Mouse (Mus musculus) layer of hippocampus, adult 9-10 months (tissue): ENCODE measurements around the gene Fbxl7.

Experiments used
- DNase-seq: peaks from one replicate; pipeline ENCODE4 v3.0.0; 2022; ENCODE audit warnings: low spot score

Gene Fbxl7

DNA sequence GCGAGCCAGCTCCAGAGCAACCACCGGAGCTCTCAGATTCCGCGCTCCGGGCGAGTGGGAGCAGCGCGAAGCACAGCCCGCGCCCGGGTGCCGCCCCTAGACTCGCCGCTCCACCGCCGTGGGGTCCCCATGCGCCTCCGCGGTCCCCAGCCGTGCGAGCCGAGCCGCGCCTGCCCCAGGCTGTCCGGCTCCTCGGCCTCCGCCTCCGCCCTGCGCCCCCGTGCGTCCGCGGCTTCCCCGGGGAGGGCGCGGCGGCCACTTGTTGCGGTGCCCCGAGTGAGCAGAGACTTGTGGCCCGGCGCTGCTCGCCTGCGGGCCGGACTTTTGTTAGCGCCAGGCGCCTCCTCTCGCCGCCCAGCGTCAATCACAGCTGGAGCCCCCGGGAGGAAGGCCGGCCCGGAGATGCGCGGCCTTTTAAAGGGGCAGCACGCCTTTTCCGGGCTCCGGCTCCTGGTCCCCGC, at the start of gene Fbxl7:
Gene Fbxl7 (minus strand): TSS at position 330 of the 461 bp plus-strand sequence.
- DNase-seq: no peak

DNA sequence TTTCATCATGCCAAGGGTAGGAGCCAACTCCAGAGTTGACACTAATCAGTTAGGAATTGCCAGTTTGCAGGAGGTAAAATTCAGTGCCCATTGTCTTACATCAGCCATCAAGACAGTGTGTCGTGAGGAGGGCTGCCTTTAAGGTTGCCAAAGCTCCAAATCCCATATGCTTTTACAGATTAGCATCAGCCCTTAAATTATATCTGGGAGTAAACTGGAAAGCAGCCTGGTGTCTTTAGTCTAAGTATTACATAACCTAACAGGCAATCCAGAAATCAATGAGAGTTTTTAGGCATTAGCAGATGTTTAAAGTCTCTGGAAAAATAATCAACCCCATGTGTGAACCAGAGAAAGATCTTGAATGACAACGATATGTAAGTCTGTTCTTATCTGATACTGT, 26.6 kb upstream of the Fbxl7 start:
- DNase-seq: no peak

DNA sequence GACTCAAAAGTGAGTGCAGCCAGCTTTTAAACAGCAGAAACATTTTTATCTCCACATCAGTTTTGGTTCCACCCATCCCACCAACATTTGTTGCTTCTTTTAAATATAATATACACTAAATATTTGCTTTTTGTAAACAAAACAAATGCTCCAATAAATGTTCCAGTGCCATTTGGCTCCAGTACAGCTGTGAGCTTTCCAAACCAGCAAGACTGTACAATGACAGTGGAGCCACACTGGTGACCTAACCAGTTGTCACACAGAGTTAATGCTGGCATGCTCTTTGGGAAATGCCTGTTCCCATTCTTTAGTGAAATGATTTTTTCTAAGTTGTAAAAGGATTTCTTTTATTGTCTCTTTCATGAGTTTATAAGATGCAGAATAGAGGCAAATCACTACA, 18.0 kb upstream of the Fbxl7 start:
- DNase-seq: no peak

DNA sequence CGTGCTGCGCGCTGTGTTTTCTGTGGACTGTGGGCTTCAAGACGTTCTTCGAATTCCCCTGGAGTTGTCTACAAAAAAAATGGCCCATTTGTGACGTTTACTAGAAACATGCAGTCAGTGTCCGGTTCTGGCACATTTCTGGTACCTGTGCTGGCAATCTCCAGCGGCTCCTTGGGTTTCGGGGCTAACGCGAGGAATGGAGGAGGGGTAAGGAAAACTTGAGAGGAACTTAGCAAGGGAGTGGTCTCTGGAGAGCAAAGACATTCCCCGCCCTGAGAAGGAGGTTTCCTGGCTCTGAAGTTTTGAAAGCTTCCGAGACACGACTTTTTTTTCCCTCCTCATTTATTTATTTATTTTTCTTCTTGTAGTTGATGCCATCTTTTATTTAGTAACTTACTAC, 381 bp upstream of the Fbxl7 start:
- DNase-seq: no peak

DNA sequence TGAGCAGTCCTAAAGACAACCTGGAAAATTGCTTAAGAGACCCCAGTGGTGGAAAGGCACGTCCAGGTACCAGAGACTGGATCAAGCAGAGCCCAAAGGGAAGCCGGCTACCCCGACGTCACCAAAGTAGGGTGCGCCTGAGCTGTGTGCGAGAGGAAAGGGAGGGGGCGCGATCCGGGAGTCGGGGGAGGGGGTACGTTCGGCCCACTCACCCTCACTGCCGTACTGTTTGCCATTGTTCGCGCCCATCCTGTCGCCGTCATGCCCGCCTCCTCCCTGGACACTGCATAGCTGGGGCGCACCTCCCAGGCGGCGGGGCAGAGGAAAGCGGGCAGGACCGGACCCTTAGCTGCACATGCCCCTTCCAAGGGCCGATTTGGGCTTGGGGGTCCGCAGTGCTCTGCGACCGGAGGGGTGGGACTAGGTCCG, 565 bp downstream of the Fbxl7 start:
- DNase-seq: no peak

DNA sequence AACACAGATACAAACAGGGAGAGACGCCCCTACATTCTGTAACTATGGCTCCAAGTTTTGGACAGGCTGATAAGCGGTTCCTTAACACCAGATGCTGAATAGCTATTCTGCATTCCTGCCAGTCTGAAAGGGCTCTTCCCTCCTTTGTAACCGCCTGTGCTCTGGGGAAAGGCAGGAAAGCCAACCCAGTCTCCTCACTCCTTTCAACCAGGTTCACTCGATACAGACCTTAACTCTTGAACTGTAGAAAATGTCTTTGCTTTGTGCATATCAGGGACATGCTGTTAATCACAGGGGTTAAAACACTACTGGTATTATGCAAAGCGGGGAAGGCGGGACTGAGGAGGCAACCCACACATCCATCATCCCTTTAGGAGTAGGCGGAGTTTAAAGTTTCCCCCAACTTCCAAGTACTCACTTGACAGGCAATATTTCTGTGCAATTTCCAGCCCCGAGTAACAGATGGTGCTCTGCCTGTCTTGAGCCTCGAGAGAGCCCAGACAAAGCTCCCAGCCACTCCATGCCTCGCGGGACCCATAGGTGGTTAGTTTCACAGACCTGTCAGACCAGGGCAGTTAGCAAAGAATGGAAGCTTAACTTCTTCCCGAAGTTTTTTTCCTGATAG, 1.2 kb downstream of the Fbxl7 start:
- DNase-seq: no peak

DNA sequence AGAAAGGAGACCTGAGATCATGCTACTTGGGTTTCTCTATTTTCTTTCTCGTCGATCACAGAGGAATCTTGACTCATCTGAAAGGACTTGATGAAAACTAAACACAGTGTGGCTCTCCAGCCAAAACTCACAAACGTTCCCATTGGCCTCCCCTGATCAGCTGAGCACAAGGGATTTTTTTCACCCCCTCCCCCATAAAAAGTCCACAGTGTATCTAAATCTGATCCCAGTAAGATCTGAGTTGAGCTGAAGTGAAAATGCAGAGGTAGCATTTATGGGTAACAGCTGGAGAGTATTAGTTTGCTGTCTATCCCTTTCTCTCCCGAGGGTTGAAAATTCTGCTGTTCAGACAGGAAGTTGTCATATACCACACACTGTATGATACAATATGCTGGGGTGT, 2.2 kb downstream of the Fbxl7 start:
- DNase-seq: no peak

DNA sequence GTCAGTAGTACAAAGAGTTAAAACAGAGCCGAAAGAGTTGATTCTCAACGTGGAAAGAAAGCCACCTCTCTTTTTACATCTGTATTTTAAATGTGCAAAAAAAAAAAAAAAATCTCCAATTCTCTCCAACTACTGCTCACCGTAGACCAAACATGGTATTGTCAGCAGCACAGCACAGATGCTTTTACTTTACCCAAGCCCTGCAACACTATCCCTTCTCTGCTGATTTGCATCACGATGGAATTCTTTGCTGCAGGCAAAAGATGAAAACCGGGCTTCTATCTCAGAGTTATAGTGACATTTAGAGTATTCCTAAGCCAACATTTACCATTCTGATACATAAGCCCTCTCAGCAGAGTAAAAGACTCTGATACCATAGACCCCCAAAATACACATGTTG, 5.4 kb downstream of the Fbxl7 start:
- DNase-seq: no peak

DNA sequence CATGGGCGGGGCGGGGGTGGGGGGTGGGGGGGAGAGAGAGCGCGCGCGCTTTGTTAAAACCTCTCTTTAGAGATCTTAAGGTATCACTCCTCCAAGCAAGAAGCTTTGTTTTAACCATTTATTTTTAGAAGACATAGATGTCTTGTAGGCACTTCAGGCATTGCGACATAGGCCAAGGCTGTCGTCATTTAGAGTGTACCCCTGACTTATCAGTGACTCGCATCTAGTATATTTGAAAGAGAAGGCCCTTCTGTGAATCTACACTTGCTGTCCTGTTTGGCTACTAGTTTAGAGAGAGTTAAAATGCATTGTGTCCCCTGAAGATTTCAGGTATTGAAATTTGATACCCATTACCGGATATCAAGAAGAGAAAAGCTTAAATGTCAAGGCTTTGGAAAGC, 7.2 kb downstream of the Fbxl7 start:
- no peak for DNase-seq

DNA sequence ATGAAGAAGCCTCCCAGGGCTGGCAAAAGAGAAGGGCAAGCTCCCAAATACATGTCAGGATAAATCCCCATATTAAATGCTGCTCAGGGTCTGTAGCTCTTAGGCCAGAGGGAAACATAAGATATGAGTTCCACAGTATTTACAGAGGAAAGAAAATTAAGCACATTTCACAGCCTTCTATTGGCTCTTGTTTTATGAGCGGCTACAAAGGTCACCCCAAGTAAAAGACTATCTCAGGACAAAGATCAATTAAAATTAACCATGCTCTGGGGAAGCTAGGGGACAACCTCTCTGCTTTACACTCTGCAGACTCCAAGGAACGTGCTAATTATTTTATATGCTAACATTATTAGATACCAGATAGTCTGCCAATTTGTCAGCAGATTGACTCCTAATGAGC, 9.4 kb downstream of the Fbxl7 start:
- DNase-seq: no peak

DNA sequence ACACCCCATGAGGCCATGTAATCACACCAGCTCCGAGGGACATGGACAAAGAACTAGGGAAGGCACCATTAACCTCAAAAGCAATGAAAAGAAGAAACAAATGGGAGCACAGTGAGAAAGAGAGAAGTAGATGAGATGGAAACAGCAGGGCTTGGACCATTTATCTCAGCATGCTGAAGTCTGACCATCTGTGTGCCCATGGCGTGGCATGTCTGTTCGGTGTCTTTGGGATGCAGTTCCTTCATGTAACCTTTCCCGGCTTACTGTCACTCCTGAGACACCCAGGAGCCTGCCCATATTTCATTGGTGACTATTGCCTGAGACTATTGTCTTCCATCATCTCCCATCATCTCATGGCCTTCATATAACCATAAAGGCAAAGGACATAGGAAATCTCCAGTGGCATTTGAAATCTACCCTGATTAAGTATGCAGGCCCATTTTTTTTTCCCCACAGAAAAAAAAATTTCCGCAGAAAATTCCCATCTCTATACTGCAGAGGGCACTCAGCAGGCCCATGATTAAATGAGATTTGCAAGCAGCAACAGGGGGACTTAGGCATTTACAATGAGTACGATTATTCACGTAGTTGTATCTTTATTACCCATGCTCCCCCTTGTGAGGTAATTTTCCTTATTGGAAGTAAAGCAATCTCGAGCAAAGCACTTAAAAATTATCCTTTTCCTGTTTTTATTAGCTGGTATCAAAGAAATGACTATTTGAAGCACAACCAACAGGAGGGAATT, 15.0 kb downstream of the Fbxl7 start:
- DNase-seq: no peak

DNA sequence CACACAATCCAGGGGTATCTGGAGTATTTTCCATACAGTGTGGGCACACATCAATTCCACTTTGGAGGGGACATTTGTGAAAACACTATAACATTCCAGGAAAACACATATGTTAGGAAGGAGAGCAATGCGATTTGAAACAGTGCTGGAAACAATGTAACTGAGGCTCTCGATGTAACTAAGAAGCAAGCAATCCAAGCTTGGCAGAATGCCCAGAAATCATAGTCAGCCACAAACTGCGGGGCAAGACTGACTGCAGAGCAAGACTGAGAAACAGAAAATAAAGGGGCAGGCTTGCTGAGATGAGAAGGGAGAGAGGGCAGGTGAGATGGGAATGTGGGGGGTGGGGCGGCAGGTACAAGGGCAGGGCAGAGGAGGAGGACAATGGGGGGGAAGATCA, 19.7 kb downstream of the Fbxl7 start:
- DNase-seq: peak; percentile 45

DNA sequence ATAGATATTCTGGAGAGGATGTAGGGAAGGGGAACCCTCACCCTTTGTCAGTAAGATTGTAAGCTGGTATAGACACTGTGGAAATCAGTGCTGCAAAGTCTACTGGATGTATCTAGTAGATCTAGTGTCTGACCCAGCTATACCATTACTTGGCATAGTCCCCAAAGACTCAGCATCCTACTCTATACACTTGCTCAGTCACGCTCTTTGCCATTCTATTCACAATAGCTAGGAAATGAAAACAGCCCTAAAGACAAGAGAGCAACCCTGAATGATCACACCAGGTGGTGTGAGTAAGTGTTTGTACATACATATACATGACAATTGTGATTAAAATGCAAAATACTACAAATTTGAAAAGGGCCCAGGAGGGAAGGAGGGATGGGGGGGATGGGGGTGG, 23.1 kb downstream of the Fbxl7 start:
- no peak for DNase-seq

DNA sequence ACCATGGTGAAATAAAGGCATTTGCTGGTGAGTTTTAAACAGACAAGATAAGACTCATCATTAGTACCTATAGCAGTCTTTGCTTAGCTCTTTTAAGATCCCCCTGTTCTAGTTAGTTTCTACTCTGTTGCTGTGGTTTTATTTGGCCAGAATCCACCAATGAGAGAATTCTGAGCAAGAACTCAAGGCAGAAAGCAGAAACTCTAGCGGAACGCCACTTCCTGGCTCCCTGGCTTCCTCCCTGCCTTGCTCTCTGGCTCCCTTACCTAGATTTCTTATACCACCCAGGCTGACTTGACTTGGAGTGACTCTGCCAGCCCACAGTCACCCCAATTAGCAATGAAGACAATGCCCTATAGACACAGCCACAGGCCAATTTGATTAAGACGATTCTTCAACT, 26.2 kb downstream of the Fbxl7 start:
- DNase-seq: no peak

DNA sequence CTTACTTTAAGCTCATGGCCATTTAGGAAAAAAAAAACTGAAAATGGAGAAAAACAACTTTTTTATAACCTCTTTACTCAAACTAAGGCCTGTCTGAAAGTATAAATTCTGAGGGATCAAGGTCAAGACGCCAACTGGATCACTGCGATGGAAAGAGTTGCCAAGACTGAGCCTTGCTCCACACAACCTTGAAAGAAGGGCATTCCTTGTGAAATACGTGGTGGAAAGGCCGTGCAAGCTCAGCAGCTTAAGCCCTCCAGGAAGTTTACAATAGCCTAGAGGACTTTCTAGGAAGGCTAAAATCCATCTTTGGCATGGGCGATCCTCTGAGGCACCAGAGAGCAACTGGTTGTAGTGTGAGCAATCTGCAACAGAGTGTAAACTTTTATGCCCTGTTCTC, 27.9 kb downstream of the Fbxl7 start:
- DNase-seq: no peak

DNA sequence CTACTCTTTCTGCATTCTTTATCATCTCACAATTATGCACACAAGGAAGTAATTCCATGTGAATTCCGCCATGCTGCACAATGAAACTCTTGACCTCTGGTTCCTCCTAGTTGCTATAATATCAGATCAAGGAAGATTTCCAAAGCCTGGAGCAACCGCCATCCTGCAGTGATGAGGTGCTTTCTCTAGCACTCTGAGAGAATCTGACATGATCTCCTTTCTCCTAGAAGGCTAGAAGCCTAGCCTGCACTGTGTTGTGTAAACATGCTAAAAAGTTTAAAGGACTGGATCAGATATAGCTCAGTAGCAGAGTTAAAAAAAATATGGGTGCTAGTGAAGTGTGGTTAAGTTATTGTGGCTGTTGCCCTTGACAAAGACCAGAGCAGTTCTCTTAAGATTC, 33.2 kb downstream of the Fbxl7 start:
- DNase-seq: no peak

DNA sequence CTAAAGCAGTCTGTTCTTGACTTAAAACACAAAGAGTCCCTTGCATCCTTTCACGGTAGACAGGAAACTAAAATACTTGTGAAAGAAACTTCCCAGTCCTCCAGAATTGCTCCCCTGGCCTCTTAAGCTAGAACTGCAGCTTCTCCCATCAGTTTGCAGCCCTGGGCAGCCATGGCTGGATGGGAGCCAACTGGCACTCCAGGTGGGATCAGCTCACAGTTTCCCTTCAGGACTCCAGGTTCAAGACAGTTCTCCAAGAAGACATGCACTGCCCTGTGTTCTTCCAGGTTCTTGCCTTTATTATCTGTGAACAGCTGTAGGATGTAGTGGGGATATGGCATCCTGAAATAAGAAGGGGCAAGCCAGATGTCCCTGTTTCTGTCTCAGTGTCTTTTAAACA, 45.8 kb downstream of the Fbxl7 start:
- no peak for DNase-seq

DNA sequence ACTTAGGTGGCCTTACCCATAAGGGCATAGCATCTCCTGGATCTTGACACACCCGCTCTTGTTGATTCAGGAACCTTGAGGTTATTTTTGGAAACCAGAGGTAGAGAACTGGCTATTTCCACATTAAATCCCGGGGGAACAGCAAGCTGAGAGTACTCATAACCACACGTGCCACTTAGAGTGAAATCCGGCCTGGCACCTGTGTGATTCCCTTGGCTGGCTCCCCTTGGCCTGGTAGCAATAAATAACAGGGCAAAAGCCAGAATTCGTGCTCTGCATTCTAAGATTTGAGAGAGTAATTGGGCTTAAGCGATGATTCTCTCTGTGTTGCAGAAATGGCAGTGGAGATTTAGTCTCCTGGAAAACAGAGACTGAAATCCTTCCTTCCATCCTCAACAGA, 53.2 kb downstream of the Fbxl7 start:
- DNase-seq: no peak

DNA sequence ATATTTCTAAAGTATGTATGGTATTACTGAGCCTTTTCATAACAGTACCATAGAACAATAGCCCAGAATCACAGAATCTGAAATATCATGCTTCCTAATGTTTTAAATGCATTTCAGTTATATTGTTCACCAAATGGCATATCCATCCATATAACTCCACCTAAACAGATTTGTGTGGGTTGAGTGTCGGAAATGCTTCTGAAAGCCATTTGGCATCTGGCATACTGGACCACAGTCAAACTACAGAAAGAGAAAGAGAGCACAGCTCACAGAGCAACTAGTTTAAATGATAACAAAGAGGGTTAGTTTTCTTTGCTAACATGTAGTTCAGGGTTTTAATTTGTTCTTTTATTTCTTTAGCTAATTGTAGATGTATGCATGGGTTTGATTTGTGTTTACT, 57.0 kb downstream of the Fbxl7 start:
- DNase-seq: peak; percentile 13

DNA sequence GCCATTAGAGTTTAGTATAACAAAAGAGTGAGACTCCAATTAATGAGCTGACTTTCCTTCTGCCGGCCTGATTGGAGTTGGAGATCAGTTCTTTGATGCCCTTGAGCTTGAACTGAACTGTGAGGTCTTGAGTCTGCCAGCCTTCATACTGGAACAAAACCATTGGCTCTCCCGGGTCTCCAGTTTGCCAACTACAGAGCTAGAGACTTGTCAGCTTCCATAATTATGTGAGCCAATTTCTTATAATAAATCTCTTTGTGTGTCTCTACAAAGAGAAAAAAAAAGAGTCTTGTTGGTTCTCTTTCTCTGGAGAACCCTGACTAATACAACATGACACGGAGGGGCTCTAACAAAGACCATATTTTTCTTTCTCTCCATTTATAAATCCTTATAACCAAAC, 58.2 kb downstream of the Fbxl7 start:
- no peak for DNase-seq

DNA sequence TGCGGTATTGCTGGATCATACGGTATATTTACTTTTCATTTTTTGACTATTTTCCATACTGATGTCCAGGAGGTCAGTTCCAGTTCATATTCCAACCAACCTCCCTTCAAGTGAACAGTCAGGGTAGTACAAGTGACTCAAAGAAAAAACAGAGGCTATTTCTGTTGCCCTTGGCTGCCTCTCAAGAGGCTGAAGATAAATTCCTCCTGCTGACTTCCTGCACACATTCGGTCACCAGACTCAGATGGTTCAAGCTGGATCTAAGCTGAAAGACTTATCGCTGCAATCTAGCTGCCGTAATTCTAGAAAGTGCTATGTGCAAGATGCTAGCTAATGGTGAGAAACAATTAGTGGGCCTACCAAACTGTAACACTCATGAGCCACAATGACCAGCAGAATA, 61.0 kb downstream of the Fbxl7 start:
- no peak for DNase-seq

DNA sequence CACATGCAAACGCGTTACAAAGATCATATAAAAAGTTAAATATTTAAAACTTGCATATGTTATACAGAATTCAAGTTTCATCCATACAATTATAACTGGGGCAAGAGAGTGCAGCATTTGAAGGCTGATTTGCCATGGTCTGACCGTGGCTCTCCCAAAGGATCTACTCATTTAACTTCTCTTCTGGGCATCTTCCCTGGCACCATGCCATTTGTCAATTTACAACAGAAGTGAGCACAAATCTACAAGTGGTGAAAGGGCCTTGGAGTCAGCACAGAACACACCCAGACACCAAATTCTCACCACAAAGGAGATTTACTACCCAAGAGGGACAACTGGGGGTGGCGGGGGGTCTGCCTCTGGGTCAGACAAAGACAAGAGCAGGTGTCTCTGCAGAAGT, 64.2 kb downstream of the Fbxl7 start:
- DNase-seq: no peak

DNA sequence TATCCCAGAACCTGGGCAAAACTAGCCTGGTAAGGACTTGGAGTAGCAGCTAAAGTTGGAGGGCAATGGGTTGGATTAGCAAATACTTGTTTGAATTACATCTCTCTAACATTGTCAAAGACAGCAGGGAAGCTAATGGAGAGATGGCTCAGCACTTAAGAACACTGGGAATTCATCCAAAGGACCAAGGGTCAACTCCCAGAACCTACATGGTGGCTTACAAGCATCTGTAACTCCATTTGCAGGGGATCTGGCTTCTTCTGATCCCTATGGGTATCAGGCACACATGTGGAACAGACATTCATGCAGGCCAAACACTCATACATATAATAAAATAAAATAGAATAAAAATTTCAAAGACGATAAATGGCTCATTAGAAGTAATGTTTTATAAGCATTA, 78.4 kb downstream of the Fbxl7 start:
- DNase-seq: no peak

DNA sequence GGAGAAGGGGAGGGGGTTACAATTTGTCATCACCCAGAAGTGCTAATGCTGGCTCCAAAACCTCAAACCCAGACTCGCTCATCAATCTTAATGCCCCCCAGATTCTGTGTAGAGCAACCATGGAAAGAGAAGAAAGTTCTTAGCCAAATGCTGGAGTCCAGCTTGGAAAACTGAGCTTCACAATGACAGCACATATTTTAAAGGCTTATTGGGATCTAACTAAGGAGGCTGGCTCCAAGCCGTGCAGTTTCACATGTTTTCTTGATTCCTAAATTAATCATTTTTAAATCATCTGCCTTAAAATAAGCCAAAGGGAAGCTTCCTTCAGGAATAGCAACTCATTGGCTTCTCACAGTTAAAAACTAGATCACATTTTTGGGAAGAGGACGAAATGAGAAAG, 82.5 kb downstream of the Fbxl7 start:
- no peak for DNase-seq
